Mouse (Mus musculus) kidney, adult 2 months (tissue): ENCODE measurements around the gene Glt6d1.

Experiments
- CTCF ChIP-seq: fragments of 200-500 bp; conservative IDR thresholded peaks from 2 replicates; pipeline ENCODE4 v1.5.1; 2011; ENCODE audit warnings: low read depth, mild to moderate bottlenecking, control low read depth, low read length, moderate library complexity, mixed read lengths; ENCODE audit not compliant: insufficient read depth, insufficient read length
- POLR2A ChIP-seq: fragments of 200-500 bp; IDR thresholded peaks from one replicate; pipeline ENCODE4 v1.6.1; 2011; ENCODE audit warnings: low read depth, low read length, control low read depth

GRCm38 (mm10) chr2:25765269-25765668 is 50.4 kb downstream of the Glt6d1 start, which contains the start of gene Lcn3:
- TF ChIP-seq CTCF: no peak
- TF ChIP-seq POLR2A: no peak
